Mouse (Mus musculus) myocyte (in vitro differentiated cells): ENCODE results near the gene Upp2. TPM values are rescaled to one million over a fixed set of nuclear protein-coding genes. Genes with fewer than 3 reads are reported as not detected.

ENCODE experiments used
- H3K27me3 ChIP-seq: one replicate; pipeline ENCODE4 v1.6.1; 2011; ENCODE audit not compliant: control insufficient read depth, insufficient read depth, insufficient read length
- H3K36me3 ChIP-seq: one replicate; pipeline ENCODE4 v1.6.1; 2011; ENCODE audit not compliant: control insufficient read depth, insufficient read depth
- H3K4me2 ChIP-seq: one replicate; pipeline ENCODE4 v1.6.1; 2011; ENCODE audit warnings: low read depth, control low read depth
- H3K4me3 ChIP-seq: one replicate; pipeline ENCODE4 v1.5.1; 2011; ENCODE audit warnings: mild to moderate bottlenecking, control low read depth, moderate library complexity
- H3K79me2 ChIP-seq: one replicate; pipeline ENCODE4 v1.6.1; 2011; ENCODE audit not compliant: control insufficient read depth, insufficient read depth
- H3ac ChIP-seq: one replicate; pipeline ENCODE4 v1.6.1; 2011; ENCODE audit not compliant: control insufficient read depth, insufficient read length
- CEBPB ChIP-seq: IDR thresholded peaks from 2 replicates; pipeline ENCODE4 v1.6.1; 2011; ENCODE audit warnings: mild to moderate bottlenecking, moderate library complexity; ENCODE audit not compliant: poor library complexity, insufficient read depth, severe bottlenecking
- E2F4 ChIP-seq: IDR thresholded peaks from one replicate; pipeline ENCODE4 v1.6.1; 2011; ENCODE audit warnings: mild to moderate bottlenecking, control low read depth, moderate library complexity; ENCODE audit not compliant: insufficient read depth
- MAX ChIP-seq: IDR thresholded peaks from one replicate; pipeline ENCODE4 v1.6.1; 2011; ENCODE audit warnings: low read depth, mild to moderate bottlenecking, control low read depth
- MYOD1 ChIP-seq, 3 experiments: IDR thresholded peaks; one replicate each; pipeline ENCODE4 v1.6.1; 2011; ENCODE audit warnings: control low read depth in 2 of 3, low read depth in 2 of 3, mild to moderate bottlenecking in 2 of 3, moderate library complexity in 1 of 3; ENCODE audit not compliant: insufficient read length in 2 of 3, control insufficient read depth in 1 of 3
- MYOG ChIP-seq, 3 experiments: IDR thresholded peaks; one replicate each; pipeline ENCODE4 v1.6.1; 2011; ENCODE audit warnings: control low read depth in 2 of 3, low read depth in 2 of 3, mild to moderate bottlenecking in 2 of 3; ENCODE audit not compliant: insufficient read length in 2 of 3, control insufficient read depth in 1 of 3, insufficient read depth in 1 of 3
- POLR2A ChIP-seq: IDR thresholded peaks from one replicate; pipeline ENCODE4 v1.6.1; 2011; ENCODE audit warnings: low read depth, mild to moderate bottlenecking, control low read depth, moderate library complexity; ENCODE audit not compliant: insufficient read length
- POLR2AphosphoS2 ChIP-seq: IDR thresholded peaks from one replicate; pipeline ENCODE4 v1.6.1; 2011; ENCODE audit warnings: low read depth, control low read depth; ENCODE audit not compliant: insufficient read length
- REST ChIP-seq: IDR thresholded peaks from one replicate; pipeline ENCODE4 v1.6.1; 2011; ENCODE audit warnings: mild to moderate bottlenecking, control low read depth, moderate library complexity; ENCODE audit not compliant: insufficient read depth, insufficient read length
- SRF ChIP-seq: IDR thresholded peaks from one replicate; pipeline ENCODE4 v1.6.1; 2011; ENCODE audit warnings: low read depth; ENCODE audit not compliant: control insufficient read depth, insufficient read length
- TCF12 ChIP-seq: IDR thresholded peaks from one replicate; pipeline ENCODE4 v1.6.1; 2011; ENCODE audit warnings: mild to moderate bottlenecking, control low read depth; ENCODE audit not compliant: poor library complexity, insufficient read depth, severe bottlenecking
- TCF3 ChIP-seq: IDR thresholded peaks from one replicate; pipeline ENCODE4 v1.6.1; 2011; ENCODE audit warnings: low read depth, control low read depth; ENCODE audit not compliant: insufficient read length
- USF1 ChIP-seq: IDR thresholded peaks from one replicate; pipeline ENCODE4 v1.6.1; 2011; ENCODE audit warnings: low read depth, mild to moderate bottlenecking, control low read depth, moderate library complexity
- polyA plus RNA-seq: library from polyadenylated mRNA; unstranded; fragments of >200 nt; fragmentation: generic; extraction: Trizol; gene quantifications from one replicate; pipeline ENCODE4 v1.2.1, GENCODE M21; 2012; ENCODE audit warnings: missing spikeins

The Upp2 gene
- polyA plus RNA-seq, 1 experiment, result 8.3 TPM

GRCm38 (mm10) chr2:58829981-58830742 lies 263.1 kb downstream of the Upp2 start:
- no peak for TF ChIP-seq MYOD1 (IDR thresholded peaks at IDR 0.05; ENCODE audit: control insufficient read depth in 1 of 3, insufficient read length in 2 of 3, low read depth in 2 of 3)
- TF ChIP-seq MAX, result no peak
- TF ChIP-seq CEBPB, result no peak
- no peak for TF ChIP-seq E2F4
- TF ChIP-seq REST, result no peak
- H3K79me2 ChIP-seq, result no peaks in the 10 kb centered on the region
- no peak overlapping the region for H3K4me2 ChIP-seq

GRCm38 (mm10) chr2:58832253-58832980 lies 265.3 kb downstream of the Upp2 start:
- Histone ChIP-seq H3K4me3 (no peak overlapping the region), H3K36me3 (no peaks in the 10 kb centered on the region), H3K4me2 (no peak overlapping the region), H3ac (no peak overlapping the region), H3K79me2 (no peaks in the 10 kb centered on the region), H3K27me3 (no peaks in the 10 kb centered on the region)
- TF ChIP-seq CEBPB (no peak), MYOD1 (IDR thresholded peaks at IDR 0.05; ENCODE audit: control insufficient read depth in 1 of 3, insufficient read length in 2 of 3, low read depth in 2 of 3) (no peak), E2F4 (no peak), POLR2AphosphoS2 (no peak), TCF12 (no peak)

More at GRCm38 (mm10) chr2:58829981-58830742, 263.1 kb downstream of the Upp2 start:
- Histone ChIP-seq H3K27me3 (no peaks in the 10 kb centered on the region), H3K36me3 (no peaks in the 10 kb centered on the region), H3K4me3 (no peak overlapping the region), H3ac (no peak overlapping the region)

GRCm38 (mm10) chr2:58841021-58841420 lies 273.9 kb downstream of the Upp2 start:
- Histone ChIP-seq H3K4me2 (no peak overlapping the region), H3K4me3 (no peak overlapping the region), H3K27me3 (peaks cover 3% of the 10 kb centered on the region), H3K79me2 (no peaks in the 10 kb centered on the region), H3K36me3 (no peaks in the 10 kb centered on the region), H3ac (no peak overlapping the region)
- TF ChIP-seq SRF (no peak), USF1 (no peak), MYOD1 (IDR thresholded peaks at IDR 0.05; ENCODE audit: control insufficient read depth in 1 of 3, insufficient read length in 2 of 3, low read depth in 2 of 3) (no peak), TCF3 (no peak), CEBPB (no peak), REST (no peak), MYOG (IDR thresholded peaks at IDR 0.05; ENCODE audit: control insufficient read depth in 1 of 3, insufficient read depth in 1 of 3, insufficient read length in 2 of 3, low read depth in 2 of 3) (no peak), TCF12 (no peak), POLR2AphosphoS2 (no peak), MAX (no peak), E2F4 (no peak), POLR2A (no peak)

GRCm38 (mm10) chr2:58842443-58842842 lies 275.3 kb downstream of the Upp2 start:
- Histone ChIP-seq H3ac (no peak overlapping the region), H3K79me2 (no peaks in the 10 kb centered on the region), H3K27me3 (peaks cover 3% of the 10 kb centered on the region), H3K36me3 (no peaks in the 10 kb centered on the region), H3K4me2 (no peak overlapping the region), H3K4me3 (no peak overlapping the region)
- no peak for TF ChIP-seq TCF12
- TF ChIP-seq POLR2AphosphoS2, result no peak
- no peak for TF ChIP-seq TCF3
- no peak for TF ChIP-seq REST
- TF ChIP-seq SRF, result no peak
- TF ChIP-seq MAX, result no peak
- TF ChIP-seq POLR2A, result no peak
- no peak for TF ChIP-seq CEBPB
- TF ChIP-seq MYOG (IDR thresholded peaks at IDR 0.05; ENCODE audit: control insufficient read depth in 1 of 3, insufficient read depth in 1 of 3, insufficient read length in 2 of 3, low read depth in 2 of 3), result no peak
- TF ChIP-seq MYOD1 (IDR thresholded peaks at IDR 0.05; ENCODE audit: control insufficient read depth in 1 of 3, insufficient read length in 2 of 3, low read depth in 2 of 3), result no peak
- no peak for TF ChIP-seq USF1
- TF ChIP-seq E2F4, result no peak

Other genes starting within 250 kb of the Upp2 start
- gene Acvr1c, start 209.4 kb upstream of the Upp2 start, polyA plus RNA-seq, result not detected
- not detected for gene Gm17409, start 97.2 kb upstream of the Upp2 start, polyA plus RNA-seq
- gene Acvr1, start 141 bp upstream of the Upp2 start, polyA plus RNA-seq, result 35.6 TPM